Mouse (Mus musculus) G1E-ER4 (cell line): ENCODE results near the gene Suv39h2. TPM values are rescaled to one million over a fixed set of nuclear protein-coding genes. Genes with fewer than 3 reads are reported as not detected.

Experiments
- GATA1 ChIP-seq: IDR thresholded peaks from one replicate; pipeline ENCODE4 v1.8.0; 2012; ENCODE audit warnings: low read length, inconsistent platforms
- polyA plus RNA-seq: library from polyadenylated mRNA; stranded (reverse); fragments of >175 nt; gene quantifications from 2 replicates; pipeline ENCODE4 v1.2.3, GENCODE M21; 2012

Suv39h2 gene
- polyA plus RNA-seq, 1 experiment: 9.4 TPM

- no peak for TF ChIP-seq GATA1
Observed at GRCm38 (mm10) chr2:3444206-3444605, 30.6 kb downstream of the Suv39h2 start.

GRCm38 (mm10) chr2:3437956-3438355, 36.9 kb downstream of the Suv39h2 start:
- no peak for TF ChIP-seq GATA1

GRCm38 (mm10) chr2:3435369-3436061, 39.3 kb downstream of the Suv39h2 start:
- TF ChIP-seq GATA1: no peak

DNA sequence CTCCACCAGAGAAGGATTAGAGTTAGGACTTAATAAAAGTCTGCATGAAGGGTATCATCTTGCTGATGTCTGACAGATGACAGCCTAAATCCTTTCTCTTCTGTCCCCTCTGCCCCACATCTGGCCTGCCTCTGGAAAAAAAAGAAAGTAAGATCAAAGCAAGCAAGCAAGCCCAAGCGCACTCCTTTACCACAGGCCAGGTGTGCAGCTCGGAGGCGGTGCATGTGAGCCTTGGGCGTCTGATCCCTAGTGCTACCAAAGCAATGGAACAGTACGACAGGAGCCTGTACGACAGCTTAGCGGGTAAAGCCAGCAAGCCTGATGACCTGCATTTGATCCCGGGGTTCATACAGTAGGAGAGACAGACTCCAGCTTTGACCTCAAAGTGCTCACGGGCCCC, 43.9 kb downstream of the Suv39h2 start:
- no peak for TF ChIP-seq GATA1

DNA sequence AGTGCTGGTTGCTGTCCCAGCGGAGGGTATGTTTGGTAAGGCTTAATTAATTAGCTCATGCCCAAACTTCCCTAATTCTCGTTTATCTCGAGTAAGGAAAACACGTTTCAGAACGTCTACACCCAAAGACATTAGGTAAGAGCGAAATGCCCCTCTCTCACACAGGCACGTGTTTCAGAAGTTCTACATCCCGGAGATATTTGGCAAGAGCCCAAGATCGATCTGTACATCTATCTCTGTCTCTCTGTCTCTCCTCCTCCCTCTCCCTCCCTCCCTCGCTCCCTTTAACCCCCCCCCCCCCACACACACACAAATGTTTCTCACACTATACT, 50.3 kb downstream of the Suv39h2 start:
- no peak for TF ChIP-seq GATA1

DNA sequence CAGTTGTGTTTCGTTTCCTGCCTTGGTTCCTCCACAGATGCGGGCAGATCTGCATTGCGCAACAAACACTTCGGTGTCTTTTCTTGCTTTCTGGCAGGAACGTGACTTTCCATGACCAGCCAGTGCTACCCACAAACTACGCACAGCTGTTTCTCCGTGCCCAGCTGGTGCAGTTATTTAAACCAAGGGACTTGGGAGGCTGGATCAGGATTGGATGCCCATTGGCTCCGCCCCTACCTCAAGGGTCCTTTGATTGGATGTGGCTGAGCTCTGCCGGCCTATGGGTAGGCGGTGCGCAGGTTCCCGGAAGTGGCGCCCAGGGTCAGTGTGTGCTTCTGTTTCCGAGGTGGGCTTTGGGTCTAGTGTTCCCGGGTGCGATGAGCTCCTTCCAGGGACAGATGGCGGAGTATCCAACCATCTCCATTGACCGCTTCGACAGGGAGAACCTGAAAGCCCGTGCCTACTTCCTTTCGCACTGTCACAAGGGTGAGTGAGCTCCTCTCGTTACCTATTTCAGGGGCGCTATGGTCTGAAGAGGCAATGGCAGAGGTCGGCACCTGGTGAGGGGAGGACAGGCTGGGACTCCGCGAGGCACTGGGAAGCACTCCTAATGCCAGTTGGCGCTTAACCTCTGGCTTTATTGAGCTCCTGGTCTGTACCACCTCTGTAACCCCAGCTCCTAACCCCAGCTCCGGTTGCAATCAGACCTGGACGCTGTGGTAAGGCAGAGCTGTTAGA, 50.8 kb downstream of the Suv39h2 start, which contains the start of gene Dclre1c:
TSS of gene Dclre1c (plus strand) at position 291 of the 738 bp plus-strand sequence.
- TF ChIP-seq GATA1: no peak

DNA sequence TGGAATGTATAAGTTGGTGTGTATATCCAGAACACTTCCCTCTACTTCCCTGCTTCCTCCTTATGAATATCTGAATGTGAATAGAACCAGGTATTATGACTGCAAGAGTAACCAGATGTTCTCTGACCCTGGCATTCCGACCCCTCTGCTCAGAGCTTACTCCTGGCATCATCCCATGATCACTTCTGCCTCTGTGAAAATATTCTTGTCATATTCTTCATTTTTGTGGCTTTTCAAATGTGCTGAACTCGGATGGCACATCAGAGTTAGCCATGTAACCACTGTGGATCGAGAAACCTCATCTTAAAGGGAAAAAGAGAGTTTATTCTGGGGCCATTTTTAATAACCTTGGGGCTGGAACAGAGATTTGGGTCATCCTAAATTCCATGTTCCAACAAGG, 52.3 kb downstream of the Suv39h2 start, which contains the start of gene Meig1:
TSS of gene Meig1 (minus strand) at position 101 of the 400 bp plus-strand sequence.
- TF ChIP-seq GATA1: no peak

DNA sequence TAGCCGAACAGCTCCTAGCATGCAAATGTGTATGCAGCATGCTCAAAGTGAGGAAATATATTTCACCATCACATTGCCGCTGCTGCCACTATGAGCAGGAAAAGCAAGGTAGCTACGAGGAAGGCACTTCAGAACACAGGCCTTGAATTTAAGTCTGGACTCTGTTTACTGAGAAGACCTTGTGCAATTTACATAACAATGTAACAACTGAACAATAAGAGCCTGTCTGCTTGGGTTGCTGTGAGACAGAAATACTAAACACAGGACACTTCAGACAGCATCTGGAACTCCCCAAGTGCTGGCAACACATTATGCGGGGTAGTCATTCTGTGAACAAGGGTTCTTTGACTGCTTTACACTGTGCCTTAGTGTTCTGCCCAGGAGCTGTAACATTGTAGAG, 54.7 kb downstream of the Suv39h2 start:
- TF ChIP-seq GATA1: no peak

DNA sequence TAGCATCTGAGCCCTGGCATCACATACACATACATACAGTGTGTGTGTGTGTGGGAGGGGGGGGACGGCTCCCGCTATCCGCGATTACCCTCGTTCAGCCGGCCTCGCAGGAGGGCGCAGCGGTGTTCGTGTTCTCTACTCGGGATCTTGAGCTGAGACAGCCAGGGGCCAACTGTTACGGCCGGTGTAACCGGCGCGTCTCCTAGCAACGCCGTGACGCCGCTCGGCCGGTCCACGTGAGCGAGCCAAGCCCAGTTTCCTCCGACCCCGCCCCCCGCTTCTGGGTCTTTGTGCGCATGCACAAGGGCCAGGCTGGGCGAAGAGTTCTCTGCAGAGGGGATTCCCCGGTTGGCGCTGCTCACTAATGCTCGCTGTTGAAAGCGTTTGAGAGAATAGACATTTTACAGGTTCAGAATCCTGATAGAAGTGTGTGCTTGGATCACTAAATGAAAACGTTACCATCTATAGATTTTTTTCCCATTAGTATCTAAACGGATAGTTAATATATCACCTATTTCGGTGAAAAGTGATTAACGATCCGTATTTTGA, 55.9 kb downstream of the Suv39h2 start:
- TF ChIP-seq GATA1: no peak

DNA sequence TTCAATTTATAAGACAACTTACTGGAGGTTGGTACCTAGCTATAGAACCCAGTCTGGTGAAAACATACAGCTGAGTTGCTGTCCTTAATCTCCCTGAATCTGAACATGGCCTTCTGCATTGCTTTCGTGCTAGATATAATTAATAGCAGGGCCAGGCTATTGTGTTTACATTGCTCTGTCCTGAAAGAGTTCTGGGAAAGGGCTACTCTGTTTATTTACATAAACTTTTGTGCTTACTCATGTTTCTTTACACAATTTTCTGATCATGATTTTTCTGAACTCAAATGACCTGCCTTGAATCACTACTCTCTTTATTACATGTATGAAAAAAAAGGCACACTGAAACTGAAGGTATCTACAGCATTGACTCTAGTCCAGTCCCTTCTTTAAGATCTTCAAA, 59.2 kb downstream of the Suv39h2 start:
- no peak for TF ChIP-seq GATA1

DNA sequence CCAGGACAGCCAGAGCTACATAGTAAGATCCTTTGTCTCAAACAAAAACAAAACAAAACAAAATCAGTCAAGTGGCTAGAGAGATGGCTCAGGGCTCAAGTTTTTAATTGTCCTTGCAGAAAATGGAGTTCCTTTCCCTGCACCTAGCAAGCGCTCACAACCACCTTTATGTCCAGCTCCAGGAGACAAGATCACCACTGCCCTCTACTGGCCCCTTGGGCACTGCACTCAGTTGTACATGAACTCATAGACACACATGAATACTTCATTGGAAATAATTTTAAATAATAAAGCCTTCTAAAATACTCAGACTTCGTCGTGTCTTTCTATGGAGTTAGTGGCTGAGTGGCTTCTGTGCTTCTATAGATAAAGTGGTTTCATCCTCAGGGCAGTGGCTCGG, 60.6 kb downstream of the Suv39h2 start:
- no peak for TF ChIP-seq GATA1

DNA sequence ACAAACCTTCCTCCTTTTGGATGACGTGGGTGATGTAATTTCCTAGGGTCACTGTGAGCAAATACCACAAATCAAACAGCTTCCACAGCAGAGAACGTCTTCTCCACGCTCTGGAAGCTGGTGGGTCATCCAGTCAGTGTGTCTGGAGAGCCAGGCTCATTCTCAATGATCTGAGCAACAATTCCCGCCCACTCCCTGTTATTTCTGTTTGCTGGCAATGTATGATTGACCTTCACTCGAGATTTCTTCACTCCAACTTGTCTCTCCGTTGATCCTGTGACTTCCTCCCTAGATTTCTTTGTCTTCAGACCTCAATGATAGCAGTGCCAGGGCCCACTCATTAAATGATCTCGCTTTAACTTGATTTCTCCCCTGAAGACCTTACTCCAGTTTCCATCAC, 67.1 kb downstream of the Suv39h2 start:
- no peak for TF ChIP-seq GATA1

DNA sequence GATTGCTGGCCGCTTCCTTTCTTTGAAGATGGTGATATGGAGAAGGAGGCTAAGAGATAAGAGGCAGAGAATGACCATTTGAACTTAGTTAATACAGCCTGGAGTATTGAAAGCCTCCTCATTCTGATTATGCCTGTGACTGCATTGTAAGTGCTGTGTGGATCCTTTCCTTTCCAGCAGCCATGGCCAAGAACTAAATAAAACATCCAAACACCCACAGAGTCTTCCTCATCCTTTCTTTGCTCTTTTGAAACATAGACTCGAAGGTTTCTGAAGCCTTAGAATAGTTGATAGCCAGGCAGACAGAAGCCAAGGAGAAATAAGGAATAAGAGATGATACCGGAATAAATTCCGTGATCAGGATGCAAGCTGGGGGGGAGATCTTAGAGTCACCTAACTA, 68.8 kb downstream of the Suv39h2 start:
- no peak for TF ChIP-seq GATA1

Other genes starting within 250 kb of the Suv39h2 start
- gene Nmt2, start 190.8 kb downstream of the Suv39h2 start, polyA plus RNA-seq: 9.4 and 11.1 TPM in 2 replicates
- 1.5 and 1.8 TPM in 2 replicates for gene Rpp38, start 142.4 kb downstream of the Suv39h2 start, polyA plus RNA-seq
- gene Acbd7, start 138.9 kb downstream of the Suv39h2 start, polyA plus RNA-seq: not detected in 2 replicates
- gene Olah, start 77.8 kb downstream of the Suv39h2 start, polyA plus RNA-seq: not detected in 2 replicates
- not detected in 2 replicates for gene Meig1, start 52.4 kb downstream of the Suv39h2 start, polyA plus RNA-seq
- gene Dclre1c, start 50.9 kb downstream of the Suv39h2 start, polyA plus RNA-seq: 0.62 and 0.78 TPM in 2 replicates
- gene Gm45902, start 37.8 kb upstream of the Suv39h2 start, polyA plus RNA-seq: 2.9 and 4.2 TPM in 2 replicates
- gene Hspa14, start 37.8 kb upstream of the Suv39h2 start, polyA plus RNA-seq: 8.7 and 9.9 TPM in 2 replicates
- 0.14 and 0.16 TPM in 2 replicates for gene Cdnf, start 38.0 kb upstream of the Suv39h2 start, polyA plus RNA-seq
- 0.32 and 2.1 TPM in 2 replicates for gene Fam107b, start 95.5 kb upstream of the Suv39h2 start, polyA plus RNA-seq